Mouse (Mus musculus) intestine, embryonic 14.5 days (tissue): ENCODE measurements at regions not wholly inside any gene's neighbourhood (a gene's known extent, or its start where the extent isn't known, plus 50 kb on each side); places are given as distances from the start of the nearest gene placed in this dataset.

ENCODE experiments used
- ATAC-seq: fragments of 200-750 bp; cut with Nextera tagmentation; replicated peaks from 2 replicates; pipeline ENCODE4 v1.8.0; 2017; ENCODE audit warnings: low read depth, moderate number of reproducible peaks, moderate TSS enrichment, moderate library complexity; ENCODE audit not compliant: low FRiP score, low TSS enrichment
- DNase-seq: peaks from one replicate; pipeline ENCODE4 v3.0.0-alpha.2; 2018; ENCODE audit warnings: low spot score
- H3K27ac ChIP-seq: fragments of 300-500 bp; sonication (generic); 2 replicates; pipeline ENCODE4 v1.5.1; 2014; ENCODE audit warnings: low read depth, mild to moderate bottlenecking, control low read depth
- H3K27me3 ChIP-seq: fragments of 300-500 bp; sonication (generic); replicated peaks from 2 replicates; pipeline ENCODE4 v1.6.1; 2014; ENCODE audit warnings: low read length, control low read depth; ENCODE audit not compliant: control insufficient read depth, insufficient read depth
- H3K36me3 ChIP-seq: fragments of 300-500 bp; sonication (generic); 2 replicates; pipeline ENCODE4 v1.6.1; 2014; ENCODE audit warnings: low read length, control low read depth; ENCODE audit not compliant: control insufficient read depth, insufficient read depth
- H3K4me1 ChIP-seq: fragments of 300-500 bp; sonication (generic); replicated peaks from 2 replicates; pipeline ENCODE4 v1.6.1; 2014; ENCODE audit warnings: low read length, control low read depth, mixed read lengths; ENCODE audit not compliant: control insufficient read depth, insufficient read depth
- H3K4me2 ChIP-seq: fragments of 300-500 bp; sonication (generic); 2 replicates; pipeline ENCODE4 v1.6.1; 2014; ENCODE audit warnings: low read length
- H3K4me3 ChIP-seq: fragments of 300-500 bp; sonication (generic); 2 replicates; pipeline ENCODE4 v1.5.1; 2014; ENCODE audit warnings: low read depth, low read length, control low read depth, mixed read lengths
- H3K9ac ChIP-seq: fragments of 300-500 bp; sonication (generic); 2 replicates; pipeline ENCODE4 v1.6.1; 2014; ENCODE audit warnings: mild to moderate bottlenecking, low read length
- H3K9me3 ChIP-seq: fragments of 300-500 bp; sonication (generic); 2 replicates; pipeline ENCODE4 v1.6.1; 2016; ENCODE audit warnings: low read length, control low read depth; ENCODE audit not compliant: control insufficient read depth
- WGBS: fragments of 180-500 bp; shearing (Covaris S2); extraction: QIAGEN DNeasy Blood & Tissue Kit; methylation state at CpG from one replicate; pipeline ENCODE4 v1.1.7; 2014; 5-methylcytosine and 5-hydroxymethylcytosine counted together

DNA sequence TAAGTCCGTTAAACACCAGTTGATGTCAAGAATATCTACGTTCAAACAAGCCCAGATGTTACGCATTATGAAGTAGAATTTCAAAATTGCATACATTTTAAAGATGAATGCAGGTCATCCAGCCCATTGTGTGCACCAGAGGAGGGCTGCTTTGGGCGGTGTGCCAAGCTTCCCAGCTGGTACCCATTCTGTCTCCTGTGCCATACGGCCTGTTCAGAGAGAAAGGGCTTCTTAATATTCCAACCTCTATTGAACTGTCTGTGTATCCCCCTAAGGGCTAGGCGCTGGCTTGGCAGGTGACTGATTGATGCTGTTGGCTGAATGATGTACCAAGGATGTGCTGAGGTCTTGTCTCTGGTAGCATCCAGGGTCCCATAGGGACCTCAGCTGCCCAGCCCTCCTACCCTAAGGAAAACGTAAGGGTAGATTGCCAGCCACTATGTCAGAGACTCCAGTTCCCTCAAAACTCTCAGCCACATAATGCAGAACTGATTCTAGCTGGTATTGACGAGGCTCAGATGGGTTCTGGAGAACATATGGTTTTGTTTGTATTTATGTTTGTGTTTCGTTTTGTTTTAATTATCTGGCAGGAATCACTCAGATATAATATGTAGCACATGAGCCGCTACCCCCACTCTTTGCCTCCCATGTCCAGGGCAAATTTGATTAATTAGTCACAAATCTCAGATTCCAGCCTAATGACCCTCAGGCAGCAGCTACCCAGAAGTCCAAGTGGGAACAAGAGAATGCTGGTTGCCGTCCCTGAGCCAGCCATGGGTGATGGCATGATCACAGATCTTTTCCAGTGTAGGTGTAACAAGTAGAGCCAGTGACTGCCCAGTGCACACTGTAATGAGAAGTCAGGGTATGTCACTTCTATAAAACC, 212.0 kb upstream of the Usp24 start:
- H3K36me3 ChIP-seq = no peaks in the 10 kb centered on the region
- no peak overlapping the region for H3K27ac ChIP-seq
- H3K27me3 ChIP-seq = no peaks in the 10 kb centered on the region
- no peak overlapping the region for H3K9ac ChIP-seq
- 0 out of 2 replicates have a peak, but pooled peaks cover 9% of the 10 kb centered on the region for H3K4me1 ChIP-seq
- DNase-seq = no peak
- H3K9me3 ChIP-seq = no peaks in the 10 kb centered on the region
- H3K4me2 ChIP-seq = no peak overlapping the region
- no peak overlapping the region for H3K4me3 ChIP-seq
- ATAC-seq = no peak
- 72% methylated on average over 11 of the region's 11 CpGs for WGBS

DNA sequence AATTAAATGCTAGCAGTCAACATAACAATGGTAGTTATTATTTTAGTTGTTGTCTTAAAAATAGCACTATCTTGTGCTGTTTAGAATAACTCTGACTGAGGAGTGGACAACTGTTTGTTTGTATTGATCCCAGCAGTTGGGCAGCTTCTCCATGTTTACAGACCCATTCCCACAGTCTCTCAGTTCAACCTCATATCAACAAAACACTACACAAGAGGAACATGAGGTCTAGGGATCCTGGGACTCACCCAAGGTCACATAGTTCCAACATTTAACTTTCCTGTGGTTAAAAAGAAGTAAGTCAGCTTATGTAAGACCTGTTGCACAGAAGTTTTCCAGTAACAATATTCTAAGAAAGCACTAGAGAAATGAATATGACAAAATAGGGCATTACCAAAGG, 203.0 kb upstream of the Usp24 start:
- ATAC-seq (no peak), DNase-seq (no peak)
- Histone ChIP-seq H3K27ac (no peak overlapping the region), H3K36me3 (no peaks in the 10 kb centered on the region), H3K4me3 (no peak overlapping the region), H3K4me2 (no peak overlapping the region), H3K9ac (no peak overlapping the region), H3K4me1 (no peaks in the 10 kb centered on the region), H3K27me3 (no peaks in the 10 kb centered on the region), H3K9me3 (no peaks in the 10 kb centered on the region)

DNA sequence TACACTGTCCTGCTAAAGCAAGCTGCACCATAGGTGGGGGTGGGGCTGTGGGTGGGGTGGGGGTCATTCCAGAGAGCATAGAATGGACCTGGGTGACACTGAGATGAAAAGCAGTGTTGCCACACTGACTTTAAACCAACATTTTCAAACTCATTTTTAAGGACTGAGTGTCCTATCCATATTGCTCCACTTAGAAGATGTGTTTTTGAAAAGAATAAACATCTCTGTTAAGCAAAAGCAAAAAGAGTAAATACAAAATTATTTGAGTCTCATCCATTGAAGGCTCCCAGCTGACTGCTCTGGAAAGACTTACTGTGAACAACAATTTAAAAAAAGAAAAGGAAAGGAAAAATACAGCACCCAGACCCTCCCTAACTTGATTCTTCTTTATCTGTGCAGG, 202.3 kb upstream of the Usp24 start:
- Histone ChIP-seq H3K27ac (no peak overlapping the region), H3K9me3 (no peaks in the 10 kb centered on the region), H3K4me1 (no peaks in the 10 kb centered on the region), H3K9ac (no peak overlapping the region), H3K36me3 (no peaks in the 10 kb centered on the region), H3K4me3 (no peak overlapping the region), H3K27me3 (no peaks in the 10 kb centered on the region), H3K4me2 (no peak overlapping the region)
- DNase-seq (no peak), ATAC-seq (no peak)

DNA sequence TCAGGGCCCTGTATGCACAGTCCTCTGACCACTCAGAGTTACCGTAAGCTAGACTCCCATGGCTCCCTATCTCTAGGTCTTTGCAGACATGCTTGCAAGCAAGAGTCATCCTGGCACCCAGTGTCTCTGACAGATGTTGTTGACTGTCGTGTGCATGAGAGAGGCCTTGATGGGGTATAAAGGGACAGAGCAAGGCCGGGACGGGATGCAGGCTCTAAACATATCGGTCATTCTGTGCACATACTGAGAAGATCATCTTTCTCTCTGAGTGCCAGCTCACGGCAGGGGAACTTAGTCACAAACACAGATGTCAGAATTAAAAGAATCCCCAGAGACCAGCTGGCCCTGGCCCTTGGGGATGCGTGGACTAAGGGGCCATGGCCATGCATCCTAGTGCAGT, 199.4 kb upstream of the Usp24 start:
- H3K4me2 ChIP-seq = no peak overlapping the region
- H3K27me3 ChIP-seq = no peaks in the 10 kb centered on the region
- no peak overlapping the region for H3K9ac ChIP-seq
- no peak for ATAC-seq
- no peak overlapping the region for H3K4me3 ChIP-seq
- H3K27ac ChIP-seq = no peak overlapping the region
- no peaks in the 10 kb centered on the region for H3K4me1 ChIP-seq
- no peaks in the 10 kb centered on the region for H3K36me3 ChIP-seq
- 83% methylated on average over 7 of the region's 7 CpGs for WGBS
- DNase-seq = no peak
- no peaks in the 10 kb centered on the region for H3K9me3 ChIP-seq

DNA sequence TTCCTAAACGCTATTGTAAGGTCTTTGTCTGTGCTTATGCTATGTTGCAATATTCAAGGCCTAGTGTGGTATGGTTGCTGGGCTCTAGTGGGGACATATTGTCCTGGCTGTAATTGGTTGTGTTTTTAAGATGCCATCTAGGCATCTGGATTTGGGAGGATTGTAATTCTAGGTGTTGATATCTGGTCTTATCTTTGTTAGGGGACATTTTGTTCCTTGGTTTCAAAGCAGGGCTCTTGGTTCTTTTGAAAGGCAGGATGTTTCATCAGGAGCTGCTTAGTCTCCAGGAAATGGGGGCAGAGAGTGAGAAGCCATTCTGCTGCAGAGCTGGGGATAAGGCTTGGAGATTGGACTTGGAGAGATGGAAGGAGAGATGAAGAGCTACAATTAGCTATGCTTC, 194.7 kb upstream of the Usp24 start:
- Histone ChIP-seq H3K4me3 (no peak overlapping the region), H3K36me3 (no peaks in the 10 kb centered on the region), H3K27ac (no peak overlapping the region), H3K9me3 (no peaks in the 10 kb centered on the region), H3K9ac (no peak overlapping the region), H3K4me2 (no peak overlapping the region), H3K27me3 (no peaks in the 10 kb centered on the region), H3K4me1 (no peaks in the 10 kb centered on the region)
- no peak for DNase-seq
- 81% methylated on average over 1 of the region's 1 CpGs for WGBS
- no peak for ATAC-seq

DNA sequence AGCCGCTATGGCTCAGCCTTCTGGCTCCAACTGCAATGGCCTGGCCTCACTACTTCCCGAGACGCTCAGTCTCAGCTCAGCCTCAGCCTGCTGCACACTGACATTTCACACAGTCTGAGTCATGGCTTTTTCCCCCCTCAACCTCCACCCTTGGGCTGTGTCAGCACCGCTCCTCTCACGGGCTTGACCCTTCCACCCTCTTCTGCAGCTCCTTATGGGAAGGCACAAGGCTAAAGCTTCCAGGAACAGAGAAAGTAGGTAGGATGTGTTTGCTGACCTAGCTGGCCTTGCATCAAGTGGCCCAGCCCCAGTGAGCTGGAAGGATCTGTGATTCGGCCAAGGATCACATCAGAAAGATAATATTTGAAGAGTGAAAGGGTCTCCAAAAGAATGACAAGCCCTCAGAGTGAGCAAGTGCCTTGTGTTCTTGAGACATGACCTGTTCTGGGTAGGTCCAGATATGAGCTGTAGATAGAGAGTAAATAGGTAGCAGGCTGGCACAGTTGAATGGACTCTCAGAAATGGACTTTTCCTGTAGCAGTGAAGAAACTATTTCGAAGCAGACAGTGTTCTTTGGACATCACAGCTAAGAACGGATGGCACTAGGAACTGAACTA, 192.9 kb upstream of the Usp24 start:
- ATAC-seq (no peak), DNase-seq (no peak)
- Histone ChIP-seq H3K4me2 (no peak overlapping the region), H3K27ac (no peak overlapping the region), H3K9ac (no peak overlapping the region), H3K4me3 (no peak overlapping the region), H3K27me3 (no peaks in the 10 kb centered on the region), H3K36me3 (no peaks in the 10 kb centered on the region), H3K9me3 (no peaks in the 10 kb centered on the region), H3K4me1 (no peaks in the 10 kb centered on the region)
- WGBS = 77% methylated on average over 8 of the region's 8 CpGs

DNA sequence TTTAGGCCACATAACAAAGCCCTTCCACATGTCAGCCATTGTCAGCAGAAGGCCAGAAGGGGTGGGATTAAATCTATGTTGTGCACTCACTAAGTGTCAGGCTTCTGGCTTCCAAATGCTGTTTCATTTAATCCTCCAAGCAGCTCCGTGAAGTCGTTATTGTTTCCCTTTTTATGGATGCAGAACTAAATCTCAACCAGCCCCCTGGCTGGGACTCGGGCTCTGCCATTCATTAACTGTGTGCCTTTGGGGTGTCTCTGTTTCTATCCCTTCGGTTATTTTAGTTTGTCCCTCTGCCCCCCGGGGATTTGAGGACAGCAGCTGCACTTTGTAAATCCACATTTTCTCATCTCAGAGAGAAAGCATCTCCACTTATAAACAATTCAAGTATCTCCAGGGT, 188.8 kb upstream of the Usp24 start:
- ATAC-seq (no peak), DNase-seq (no peak)
- Histone ChIP-seq H3K4me2 (no peak overlapping the region), H3K9ac (no peak overlapping the region), H3K9me3 (no peaks in the 10 kb centered on the region), H3K27me3 (no peaks in the 10 kb centered on the region), H3K27ac (peak overlapping the region; percentile 22; the same call in 1 of the 2 replicates), H3K36me3 (no peaks in the 10 kb centered on the region), H3K4me3 (no peak overlapping the region), H3K4me1 (no peaks in the 10 kb centered on the region; the same call in 1 of the 2 replicates)
- 59% methylated on average over 5 of the region's 5 CpGs for WGBS

DNA sequence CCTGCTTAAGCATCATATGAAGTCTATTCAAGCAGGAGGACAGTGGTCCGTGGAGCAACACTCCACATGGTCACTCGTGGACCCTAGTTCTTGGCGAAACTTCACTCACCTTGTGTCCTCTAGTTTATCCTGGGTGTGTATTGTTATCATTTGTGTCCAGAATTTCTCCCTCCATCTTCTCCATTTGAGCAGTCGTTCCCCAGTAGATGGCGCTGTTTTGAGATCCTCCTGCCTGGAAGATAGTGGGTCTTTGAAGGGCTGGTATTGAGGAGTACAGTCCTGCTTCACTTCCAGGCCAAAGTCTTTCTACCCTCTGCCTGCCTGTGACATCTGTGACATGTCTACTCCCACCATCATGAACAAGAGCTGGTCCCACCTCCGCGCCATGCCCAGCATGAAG, 188.4 kb upstream of the Usp24 start:
- Histone ChIP-seq H3K27me3 (no peaks in the 10 kb centered on the region), H3K4me3 (no peak overlapping the region), H3K9me3 (no peaks in the 10 kb centered on the region), H3K36me3 (no peaks in the 10 kb centered on the region), H3K9ac (no peak overlapping the region), H3K4me2 (no peak overlapping the region), H3K4me1 (no peaks in the 10 kb centered on the region; the same call in 1 of the 2 replicates), H3K27ac (no peak overlapping the region)
- DNase-seq = no peak
- no peak for ATAC-seq
- WGBS = 56% methylated on average over 7 of the region's 7 CpGs

DNA sequence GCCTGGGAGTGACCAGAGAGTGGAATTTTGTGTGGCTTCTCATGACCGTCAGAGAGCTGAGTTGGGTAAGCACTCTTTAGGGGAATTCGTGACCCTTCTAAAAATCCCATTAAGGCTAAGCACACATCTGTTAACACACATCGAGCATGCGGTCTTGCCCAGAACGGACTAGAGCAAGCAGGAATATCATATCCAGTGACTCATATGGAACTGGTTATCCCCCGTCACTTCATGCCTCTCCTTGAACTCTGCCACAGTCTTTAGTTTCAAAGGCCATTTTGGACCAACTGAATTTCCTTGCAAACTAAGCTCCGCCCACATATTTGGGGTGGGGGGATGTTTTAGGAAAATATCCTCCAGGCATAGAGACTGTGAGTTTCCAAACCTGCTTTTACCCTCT, 186.7 kb upstream of the Usp24 start:
- H3K4me2 ChIP-seq = no peak overlapping the region
- WGBS = 75% methylated on average over 7 of the region's 7 CpGs
- no peak overlapping the region for H3K27ac ChIP-seq
- H3K27me3 ChIP-seq = no peaks in the 10 kb centered on the region
- no peak for ATAC-seq
- H3K36me3 ChIP-seq = no peaks in the 10 kb centered on the region
- H3K9me3 ChIP-seq = no peaks in the 10 kb centered on the region
- H3K4me1 ChIP-seq = peaks cover 4% of the 10 kb centered on the region; the same call in 1 of the 2 replicates
- no peak overlapping the region for H3K4me3 ChIP-seq
- DNase-seq = no peak
- H3K9ac ChIP-seq = no peak overlapping the region
